Mouse (Mus musculus) heart, postnatal 0 days (tissue): ENCODE data around the gene Cbx5.

Experiments used
- CTCF ChIP-seq: IDR thresholded peaks from 2 replicates; pipeline ENCODE4 v1.5.1; 2016; ENCODE audit warnings: antibody characterized with exemption, control low read depth, low read depth
- EP300 ChIP-seq: IDR thresholded peaks from 2 replicates; pipeline ENCODE4 v1.6.1; 2016; ENCODE audit warnings: antibody characterized with exemption, low read depth

GRCm38 (mm10) chr15:103255169-103255568 lies 15.6 kb upstream of the Cbx5 start:
- TF ChIP-seq CTCF (no peak), EP300 (no peak)
